Mouse (Mus musculus) heart, postnatal 36 days (tissue): ENCODE measurements around the gene Itpkc. TPM values are rescaled to one million over a fixed set of nuclear protein-coding genes. Genes with fewer than 3 reads are reported as not detected.
A peak's percentile ranks its signal among the peaks of the same experiment; 100 is the strongest.
"Not testable (repeated sequence)": the region's sequence is repeated elsewhere in the genome, so short reads cannot be mapped to it uniquely, and the experiment has no call there.

Source experiments
- DNase-seq, 2 experiments: peaks; one replicate each; pipeline ENCODE4 v3.0.0; 2021 to 2022
- intact Hi-C: fragments of 180-260 bp; cut with DNase I; formaldehyde crosslinking; loops from one replicate; pipeline ENCODE4 v1.15.1; 2025
- total RNA-seq, 2 experiments: library from RNA; stranded (reverse); gene quantifications; 2 replicates each; pipeline ENCODE4 v1.2.3; 2021

The Itpkc gene
- total RNA-seq = 1 to 10 TPM; 5.1 to 5.6 TPM

GRCm38 (mm10) chr7:27228281-27228821 is at the start of gene Itpkc:
Itpkc (minus strand) TSS chr7:27228661.
- peak; percentile 88 to 91 for DNase-seq
- intact Hi-C loops = no loop called here

- DNase-seq = no peak
- intact Hi-C loops = loop anchor here (2.0 to 5.0 kb wide), 2 partner anchors 120 to 144 kb away; no protein-coding TSS in a partner anchor
Measured at GRCm38 (mm10) chr7:27277191-27277590, 48.7 kb upstream of the Itpkc start.

- intact Hi-C loops = loop anchor here (2.0 to 5.0 kb wide), 2 partner anchors 119 to 143 kb away; no protein-coding TSS in a partner anchor
Measured at GRCm38 (mm10) chr7:27276021-27276420, 47.6 kb upstream of the Itpkc start.

GRCm38 (mm10) chr7:27274916-27275315 is 46.5 kb upstream of the Itpkc start:
- no peak for DNase-seq
- intact Hi-C loops = loop anchor here (5.0 kb wide), 1 partner anchor 118 kb away; no protein-coding TSS in a partner anchor

More at GRCm38 (mm10) chr7:27276021-27276420, 47.6 kb upstream of the Itpkc start:
- no peak for DNase-seq

- DNase-seq = peak in 1 of 2 experiments; percentile 43
- intact Hi-C loops = no loop called here
Measured at GRCm38 (mm10) chr7:27273739-27274351, 45.4 kb upstream of the Itpkc start.

- intact Hi-C loops = no loop called here
- DNase-seq = no peak
Measured at GRCm38 (mm10) chr7:27271423-27271822, 43.0 kb upstream of the Itpkc start.

- intact Hi-C loops = no loop called here
- DNase-seq = no peak
Measured at GRCm38 (mm10) chr7:27266515-27267128, 38.2 kb upstream of the Itpkc start.

- DNase-seq = no peak
- intact Hi-C loops = no loop called here
Measured at GRCm38 (mm10) chr7:27264761-27265160, 36.3 kb upstream of the Itpkc start.

GRCm38 (mm10) chr7:27261888-27262287 is 33.4 kb upstream of the Itpkc start:
- intact Hi-C loops = no loop called here
- DNase-seq = no peak

GRCm38 (mm10) chr7:27260856-27261255 is 32.4 kb upstream of the Itpkc start:
- DNase-seq = no peak
- intact Hi-C loops = no loop called here

- no peak for DNase-seq
- intact Hi-C loops = loop anchor here (2.0 kb wide), 1 partner anchor 29 kb away; no protein-coding TSS in a partner anchor
Measured at GRCm38 (mm10) chr7:27259771-27260170, 31.3 kb upstream of the Itpkc start.

GRCm38 (mm10) chr7:27259271-27259721 is 30.8 kb upstream of the Itpkc start:
- intact Hi-C loops = loop anchor here (2.0 kb wide), 1 partner anchor 28 kb away; no protein-coding TSS in a partner anchor
- peak in 1 of 2 experiments; percentile 28 for DNase-seq

GRCm38 (mm10) chr7:27258205-27258899 is 29.9 kb upstream of the Itpkc start, which contains the start of gene Numbl:
Numbl (plus strand) TSS chr7:27258433.
- DNase-seq = peak; percentile 92 to 93
- intact Hi-C loops = loop anchor here (2.0 kb wide), 1 partner anchor 28 kb away; no protein-coding TSS in a partner anchor

GRCm38 (mm10) chr7:27257852-27258204 is 29.4 kb upstream of the Itpkc start:
- intact Hi-C loops = loop anchor here (2.0 kb wide), 1 partner anchor 27 kb away; no protein-coding TSS in a partner anchor
- no peak for DNase-seq

- peak; percentile 43 to 50 for DNase-seq
- intact Hi-C loops = no loop called here
Measured at GRCm38 (mm10) chr7:27257046-27257851, 28.8 kb upstream of the Itpkc start.

GRCm38 (mm10) chr7:27255721-27256120 is 27.3 kb upstream of the Itpkc start:
- intact Hi-C loops = no loop called here
- no peak for DNase-seq

GRCm38 (mm10) chr7:27251946-27252345 is 23.5 kb upstream of the Itpkc start:
- DNase-seq = no peak
- intact Hi-C loops = no loop called here

GRCm38 (mm10) chr7:27249928-27250327 is 21.5 kb upstream of the Itpkc start:
- intact Hi-C loops = no loop called here
- DNase-seq = no peak

GRCm38 (mm10) chr7:27249146-27249545 is 20.7 kb upstream of the Itpkc start:
- no peak for DNase-seq
- intact Hi-C loops = no loop called here

GRCm38 (mm10) chr7:27244088-27244487 is 15.6 kb upstream of the Itpkc start:
- intact Hi-C loops, DNase-seq: not testable (repeated sequence)
